Comparison of ENCODE assay signal across 8 mouse cellular contexts in genomic region chr6:39871381-39872305, GRCm38 (mm10). TPM values are rescaled to one million over a fixed set of nuclear protein-coding genes. Genes with fewer than 3 reads are reported as not detected.
DNase-seq lines count a peak whose midpoint lies in the region; ATAC-seq and TF ChIP-seq lines count a peak whose summit lies in the region.

No protein-coding gene starts in this region.

- DNase-seq in embryonic facial prominence, embryonic 14.5 days (ENCODE audit: low spot score): peak; percentile 84
- peak; percentile 63 for DNase-seq in heart, adult 8-10 months (ENCODE audit: low spot score)
- peak; percentile 62 for DNase-seq in kidney, adult 2 months
- DNase-seq in left cerebral cortex, postnatal 4 days: peak; percentile 88
- DNase-seq in thymus, postnatal 14 days: no peak

- H3K27me3 ChIP-seq in embryonic facial prominence, embryonic 14.5 days (replicated peaks; ENCODE audit: control insufficient read depth, insufficient read depth, low read length): peaks cover 58% of the 10 kb centered on the region
- 0 out of 2 replicates have a peak, but pooled peaks cover 1% of the 10 kb centered on the region for H3K27me3 ChIP-seq in kidney, adult 2 months (replicated peaks; ENCODE audit: control insufficient read depth, insufficient read depth, low read length)
- no peaks in the 10 kb centered on the region for H3K27me3 ChIP-seq in midbrain, embryonic 13.5 days
- H3K27me3 ChIP-seq in stomach, embryonic 15.5 days (replicated peaks): peaks cover 45% of the 10 kb centered on the region

- TF ChIP-seq CTCF in kidney, adult 2 months (conservative IDR thresholded peaks at IDR 0.05; ENCODE audit: insufficient read depth, insufficient read length, low read depth, low read length): no peak

- H3K9ac ChIP-seq in embryonic facial prominence, embryonic 14.5 days (ENCODE audit: low read depth, low read length): peak overlapping the region; percentile 58
- H3K9ac ChIP-seq in midbrain, embryonic 13.5 days (replicated peaks): peak overlapping the region; percentile 94
- H3K9ac ChIP-seq in stomach, embryonic 15.5 days: peak overlapping the region; percentile 16; the same call in 1 of the 2 replicates

- H3K4me1 ChIP-seq in brown adipose tissue, adult 24 weeks (ENCODE audit: control insufficient read depth, insufficient read depth, insufficient read length, low read length): no peaks in the 10 kb centered on the region
- H3K4me1 ChIP-seq in embryonic facial prominence, embryonic 14.5 days (ENCODE audit: control insufficient read depth, insufficient read depth, low read length): peaks cover 8% of the 10 kb centered on the region; the same call in 1 of the 2 replicates
- H3K4me1 ChIP-seq in kidney, adult 2 months (ENCODE audit: control insufficient read depth, insufficient read depth, low read length): no peaks in the 10 kb centered on the region
- H3K4me1 ChIP-seq in midbrain, embryonic 13.5 days (replicated peaks): peaks cover 36% of the 10 kb centered on the region
- H3K4me1 ChIP-seq in stomach, embryonic 15.5 days: peaks cover 21% of the 10 kb centered on the region

- under 1% methylated on average over 29 of the region's 71 CpGs for WGBS in embryonic facial prominence, embryonic 14.5 days
- under 1% methylated on average over 71 of the region's 71 CpGs for WGBS in kidney, adult 2 months
- WGBS in midbrain, embryonic 13.5 days: under 1% methylated on average over 69 of the region's 71 CpGs
- under 1% methylated on average over 69 of the region's 71 CpGs for WGBS in stomach, embryonic 15.5 days

- no peaks in the 10 kb centered on the region for H3K9me3 ChIP-seq in embryonic facial prominence, embryonic 14.5 days (ENCODE audit: control insufficient read depth, low read length)
- no peaks in the 10 kb centered on the region for H3K9me3 ChIP-seq in midbrain, embryonic 13.5 days
- H3K9me3 ChIP-seq in stomach, embryonic 15.5 days: no peaks in the 10 kb centered on the region

- peak overlapping the region; percentile 61 for H3K4me3 ChIP-seq in brown adipose tissue, adult 24 weeks (ENCODE audit: insufficient read depth, low read depth, low read length)
- H3K4me3 ChIP-seq in embryonic facial prominence, embryonic 14.5 days (ENCODE audit: low read depth, low read length): peak overlapping the region; percentile 55
- peak overlapping the region; percentile 45 for H3K4me3 ChIP-seq in kidney, adult 2 months (ENCODE audit: insufficient read depth, low read depth, low read length)
- H3K4me3 ChIP-seq in midbrain, embryonic 13.5 days (replicated peaks): peak overlapping the region; percentile 88
- H3K4me3 ChIP-seq in stomach, embryonic 15.5 days (replicated peaks): peak overlapping the region; percentile 52

- H3K36me3 ChIP-seq in embryonic facial prominence, embryonic 14.5 days (ENCODE audit: control insufficient read depth, insufficient read depth, low read length): no peaks in the 10 kb centered on the region
- no peaks in the 10 kb centered on the region for H3K36me3 ChIP-seq in kidney, adult 2 months (ENCODE audit: control insufficient read depth, insufficient read depth, low read length)
- no peaks in the 10 kb centered on the region for H3K36me3 ChIP-seq in midbrain, embryonic 13.5 days
- H3K36me3 ChIP-seq in stomach, embryonic 15.5 days: no peaks in the 10 kb centered on the region

- TF ChIP-seq POLR2A in kidney, adult 2 months (IDR thresholded peaks at IDR 0.05; ENCODE audit: low read depth, low read length): no peak

- no peak overlapping the region for H3K27ac ChIP-seq in brown adipose tissue, adult 24 weeks (replicated peaks; ENCODE audit: low read depth, low read length)
- no peak overlapping the region for H3K27ac ChIP-seq in embryonic facial prominence, embryonic 14.5 days (replicated peaks; ENCODE audit: low read depth, low read length)
- H3K27ac ChIP-seq in kidney, adult 2 months (ENCODE audit: insufficient read depth, low read depth, low read length): no peak overlapping the region
- peak overlapping the region; percentile 96 for H3K27ac ChIP-seq in midbrain, embryonic 13.5 days
- H3K27ac ChIP-seq in stomach, embryonic 15.5 days: no peak overlapping the region

- peak overlapping the region; percentile 98 for H3K4me2 ChIP-seq in embryonic facial prominence, embryonic 14.5 days (ENCODE audit: low read depth, low read length)
- H3K4me2 ChIP-seq in midbrain, embryonic 13.5 days (replicated peaks): peak overlapping the region; percentile 86
- H3K4me2 ChIP-seq in stomach, embryonic 15.5 days: peak overlapping the region; percentile 98

- intact Hi-C loops in left cerebral cortex, postnatal 4 days (cut with DNase I): loop anchor here (2.0 to 10.0 kb wide), 5 partner anchors 177 to 521 kb away; no protein-coding TSS in a partner anchor

- peak; percentile 74 for ATAC-seq in embryonic facial prominence, embryonic 14.5 days (ENCODE audit: low read depth)
- peak; percentile 77 for ATAC-seq in midbrain, embryonic 13.5 days
- peak; percentile 67 for ATAC-seq in stomach, embryonic 15.5 days (ENCODE audit: insufficient read depth, low FRiP score, low read depth)

RNA-seq across cellular contexts. Expression of gene Tmem178b, which starts 1.4 kb away (rescaled TPM):
- 2.2 and 3.3 TPM in 2 replicates for polyA plus RNA-seq in brown adipose tissue, adult 24 weeks (2012; ENCODE audit: insufficient read depth, insufficient read length, missing spikeins)
- 2.5 and 2.6 TPM in 2 replicates for polyA plus RNA-seq in embryonic facial prominence, embryonic 14.5 days (2014; fragmentation: Nextera tagmentation; extraction: Ambion mirVana)
- total RNA-seq in heart, adult 8-10 months (2022): 1 to 10 TPM in 3 of 4 experiments, under 1 TPM in 1; 0.69 to 1.6 (median 1.1) TPM
- 1.3 and 1.7 TPM in 2 replicates for polyA plus RNA-seq in kidney, adult 2 months (2012; rRNA removed)
- 100 to 1,000 TPM; 258 to 291 TPM for total RNA-seq in left cerebral cortex, postnatal 4 days (2021)
- 29.8 and 29.9 TPM in 2 replicates for polyA plus RNA-seq in midbrain, embryonic 13.5 days (2015; fragmentation: Nextera tagmentation; extraction: Ambion mirVana)
- polyA plus RNA-seq in stomach, embryonic 15.5 days (2015; fragmentation: Nextera tagmentation; extraction: Ambion mirVana): 0.75 and 1.1 TPM in 2 replicates

Comparison
In these comparisons a context has a peak if more than half of its experiments do, and no peak if none do; other contexts are left out.
1. H3K9ac ChIP-seq: peak in every context shown above with its lines; median percentile 94 in midbrain, embryonic 13.5 days; 58 in embryonic facial prominence, embryonic 14.5 days; 16 in stomach, embryonic 15.5 days.